Mouse (Mus musculus) liver, postnatal 0 days (tissue): ENCODE data around the gene Pklr. TPM values are rescaled to one million over a fixed set of nuclear protein-coding genes. Genes with fewer than 3 reads are reported as not detected.

Experiments used
- ATAC-seq: fragments of 200-750 bp; cut with Nextera tagmentation; 2 replicates; pipeline ENCODE4 v1.8.0; 2017; ENCODE audit warnings: mild to moderate bottlenecking, moderate library complexity
- DNase-seq: peaks from one replicate; pipeline ENCODE4 v3.0.0-alpha.2; 2016
- H3K27ac ChIP-seq: fragments of 300-500 bp; sonication (generic); 2 replicates; pipeline ENCODE4 v1.5.1; 2014; ENCODE audit warnings: antibody characterized with exemption, moderate library complexity, mild to moderate bottlenecking, low read depth
- H3K27me3 ChIP-seq: fragments of 300-500 bp; sonication (generic); 2 replicates; pipeline ENCODE4 v1.6.1; 2014; ENCODE audit warnings: low read length, control low read depth, mixed read lengths; ENCODE audit not compliant: insufficient read depth
- H3K36me3 ChIP-seq: fragments of 300-500 bp; sonication (generic); replicated peaks from 2 replicates; pipeline ENCODE4 v1.6.1; 2014; ENCODE audit warnings: mild to moderate bottlenecking, control low read depth, low read length, moderate library complexity, mixed read lengths; ENCODE audit not compliant: insufficient read depth
- H3K4me1 ChIP-seq: fragments of 300-500 bp; sonication (generic); 2 replicates; pipeline ENCODE4 v1.6.1; 2014; ENCODE audit warnings: antibody characterized with exemption, mild to moderate bottlenecking, control low read depth; ENCODE audit not compliant: insufficient read depth
- H3K4me2 ChIP-seq: fragments of 300-500 bp; sonication (generic); 2 replicates; pipeline ENCODE4 v1.6.1; 2014; ENCODE audit warnings: low read depth, mild to moderate bottlenecking, low read length, moderate library complexity, mixed read lengths
- H3K4me3 ChIP-seq: fragments of 300-500 bp; sonication (generic); 2 replicates; pipeline ENCODE4 v1.5.1; 2014; ENCODE audit warnings: low read depth, low read length
- H3K9ac ChIP-seq: fragments of 300-500 bp; sonication (generic); replicated peaks from 2 replicates; pipeline ENCODE4 v1.6.1; 2014; ENCODE audit warnings: mild to moderate bottlenecking, moderate library complexity
- H3K9me3 ChIP-seq: fragments of 300-500 bp; sonication (generic); 2 replicates; pipeline ENCODE4 v1.6.1; 2016; ENCODE audit warnings: mild to moderate bottlenecking, control low read depth, low read length, mixed read lengths
- CTCF ChIP-seq: sonication (generic); IDR thresholded peaks from 2 replicates; pipeline ENCODE4 v1.5.1; 2016; ENCODE audit warnings: antibody characterized with exemption, low read depth
- EP300 ChIP-seq: IDR thresholded peaks from 2 replicates; pipeline ENCODE4 v1.6.1; 2016; ENCODE audit warnings: antibody characterized with exemption, low read depth, mild to moderate bottlenecking
- WGBS: fragments of 180-500 bp; shearing (Covaris S2); extraction: QIAGEN DNeasy Blood & Tissue Kit; methylation state at CpG from one replicate; pipeline ENCODE4 v1.1.7; 2014; ENCODE audit not compliant: insufficient replicate concordance; 5-methylcytosine and 5-hydroxymethylcytosine counted together
- polyA plus RNA-seq: library from polyadenylated mRNA; unstranded; fragments of >200 nt; fragmentation: Nextera tagmentation; extraction: Ambion mirVana; gene quantifications from 2 replicates; pipeline ENCODE4 v1.2.1, GENCODE M21; 2015

The Pklr gene
- polyA plus RNA-seq, 1 experiment from 2014 or later: 27.8 TPM

DNA sequence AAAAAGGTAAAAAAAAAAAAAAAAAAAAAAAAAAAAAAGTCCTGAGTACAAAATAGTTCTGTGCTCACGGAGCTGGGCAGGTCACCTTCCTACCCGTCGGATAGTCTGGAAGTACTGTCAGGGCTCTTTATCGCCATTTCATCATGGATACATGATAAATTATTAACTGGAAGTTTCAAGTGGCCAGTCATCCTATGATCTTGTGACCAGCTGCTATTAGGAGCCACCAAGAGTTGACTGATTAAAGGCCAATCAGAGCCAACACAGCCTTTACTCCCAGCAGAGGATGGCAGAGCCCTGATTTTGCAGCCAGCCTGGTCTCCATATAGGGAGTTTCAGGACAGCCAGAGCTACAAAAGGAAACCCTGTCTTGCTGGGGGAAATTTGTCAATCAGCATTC, 22.9 kb upstream of the Pklr start:
- H3K27ac ChIP-seq: peak overlapping the region; percentile 59
- 74% methylated on average over 4 of the region's 4 CpGs for WGBS

DNA sequence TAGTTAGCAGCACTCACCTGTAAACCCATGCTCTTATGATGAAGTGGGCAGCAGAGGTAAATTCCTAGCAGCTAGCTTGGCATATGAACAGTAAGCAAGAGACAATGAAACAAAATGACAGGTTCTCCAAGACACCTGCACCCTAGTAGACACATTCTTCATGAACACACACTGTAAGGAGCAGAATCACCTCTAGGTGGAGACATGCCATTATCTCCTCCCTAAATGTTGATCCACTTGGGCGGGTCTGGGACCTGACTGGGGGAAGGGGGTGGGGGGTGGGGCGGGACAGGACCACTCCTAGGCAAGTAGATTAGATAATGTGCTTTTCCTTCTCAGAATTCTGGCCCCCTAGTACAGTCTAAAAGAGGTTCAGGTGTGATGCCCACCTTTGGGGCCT, 20.4 kb upstream of the Pklr start:
- Histone ChIP-seq H3K4me3 (no peak overlapping the region), H3K9ac (no peak overlapping the region), H3K9me3 (no peaks in the 10 kb centered on the region), H3K4me1 (0 out of 2 replicates have a peak, but pooled peaks cover 5% of the 10 kb centered on the region), H3K27ac (no peak overlapping the region), H3K27me3 (no peaks in the 10 kb centered on the region), H3K4me2 (no peak overlapping the region), H3K36me3 (no peaks in the 10 kb centered on the region)
- TF ChIP-seq EP300 (no peak), CTCF (peak; percentile 73)
- no peak for DNase-seq
- peak; percentile 54; the same call in 1 of the 2 replicates for ATAC-seq
- 18% methylated on average over 2 of the region's 2 CpGs for WGBS

More for the DNA sequence above, 22.9 kb upstream of the Pklr start:
- DNase-seq (no peak), ATAC-seq (peak; percentile 87)
- Histone ChIP-seq H3K4me2 (no peak overlapping the region), H3K9me3 (no peaks in the 10 kb centered on the region), H3K36me3 (no peaks in the 10 kb centered on the region), H3K4me1 (peaks cover 5% of the 10 kb centered on the region; the same call in 1 of the 2 replicates), H3K9ac (no peak overlapping the region), H3K27me3 (no peaks in the 10 kb centered on the region), H3K4me3 (no peak overlapping the region)
- TF ChIP-seq EP300 (no peak), CTCF (no peak)

- H3K27ac ChIP-seq: no peak overlapping the region
- H3K9me3 ChIP-seq: no peaks in the 10 kb centered on the region
- DNase-seq (no peak), ATAC-seq (peak; percentile 48; the same call in 1 of the 2 replicates)
- TF ChIP-seq CTCF: no peak
- TF ChIP-seq EP300: no peak
- H3K4me1 ChIP-seq: peaks cover 11% of the 10 kb centered on the region
- no peaks in the 10 kb centered on the region for H3K27me3 ChIP-seq
- H3K9ac ChIP-seq: no peak overlapping the region
- 56% methylated on average over 2 of the region's 2 CpGs for WGBS
- H3K4me3 ChIP-seq: no peak overlapping the region
- H3K36me3 ChIP-seq: no peaks in the 10 kb centered on the region
- no peak overlapping the region for H3K4me2 ChIP-seq
Measured at GRCm38 (mm10) chr3:89123313-89123712, 12.6 kb upstream of the Pklr start.

DNA sequence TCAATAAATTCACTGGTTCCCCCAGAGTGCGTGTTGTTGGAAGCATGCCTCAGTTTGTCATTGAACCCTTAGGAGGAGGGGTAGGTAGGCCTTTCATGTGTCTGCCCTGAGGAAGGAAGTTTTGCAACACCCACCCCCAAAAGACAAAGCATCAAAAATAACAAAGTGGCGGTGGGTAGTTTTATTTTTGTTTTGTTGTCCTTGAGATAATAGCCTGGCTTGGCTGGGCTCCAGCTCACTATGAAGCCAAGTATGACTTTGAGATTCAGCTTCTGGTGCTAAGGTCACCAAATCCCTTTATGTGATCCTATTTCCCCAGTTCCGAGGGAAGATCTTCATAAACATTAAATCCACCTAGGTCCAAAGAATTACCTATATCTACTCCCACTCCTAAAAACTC, 11.7 kb upstream of the Pklr start:
- Histone ChIP-seq H3K4me2 (no peak overlapping the region), H3K4me3 (no peak overlapping the region), H3K27me3 (no peaks in the 10 kb centered on the region), H3K27ac (no peak overlapping the region), H3K36me3 (no peaks in the 10 kb centered on the region), H3K4me1 (peaks cover 14% of the 10 kb centered on the region), H3K9ac (no peak overlapping the region), H3K9me3 (no peaks in the 10 kb centered on the region)
- ATAC-seq (no peak), DNase-seq (no peak)
- WGBS: 45% methylated on average over 3 of the region's 3 CpGs
- TF ChIP-seq EP300: no peak
- TF ChIP-seq CTCF: no peak

GRCm38 (mm10) chr3:89125981-89126380, 10.0 kb upstream of the Pklr start:
- no peak for ATAC-seq
- Histone ChIP-seq H3K4me1 (peaks cover 14% of the 10 kb centered on the region), H3K9ac (no peak overlapping the region), H3K36me3 (no peaks in the 10 kb centered on the region), H3K4me2 (no peak overlapping the region), H3K27me3 (no peaks in the 10 kb centered on the region), H3K4me3 (no peak overlapping the region), H3K9me3 (no peaks in the 10 kb centered on the region), H3K27ac (no peak overlapping the region)
- DNase-seq: no peak
- TF ChIP-seq EP300 (no peak), CTCF (no peak)
- WGBS: 94% methylated on average over 3 of the region's 3 CpGs

GRCm38 (mm10) chr3:89129908-89130307, 6.0 kb upstream of the Pklr start:
- no peak overlapping the region for H3K27ac ChIP-seq
- DNase-seq (no peak), ATAC-seq (no peak)
- H3K36me3 ChIP-seq: no peaks in the 10 kb centered on the region
- no peak overlapping the region for H3K9ac ChIP-seq
- no peaks in the 10 kb centered on the region for H3K9me3 ChIP-seq
- no peak for TF ChIP-seq EP300
- no peak for TF ChIP-seq CTCF
- no peak overlapping the region for H3K4me2 ChIP-seq
- WGBS: 89% methylated on average over 3 of the region's 3 CpGs
- no peaks in the 10 kb centered on the region for H3K27me3 ChIP-seq
- H3K4me1 ChIP-seq: peaks cover 30% of the 10 kb centered on the region
- no peak overlapping the region for H3K4me3 ChIP-seq

DNA sequence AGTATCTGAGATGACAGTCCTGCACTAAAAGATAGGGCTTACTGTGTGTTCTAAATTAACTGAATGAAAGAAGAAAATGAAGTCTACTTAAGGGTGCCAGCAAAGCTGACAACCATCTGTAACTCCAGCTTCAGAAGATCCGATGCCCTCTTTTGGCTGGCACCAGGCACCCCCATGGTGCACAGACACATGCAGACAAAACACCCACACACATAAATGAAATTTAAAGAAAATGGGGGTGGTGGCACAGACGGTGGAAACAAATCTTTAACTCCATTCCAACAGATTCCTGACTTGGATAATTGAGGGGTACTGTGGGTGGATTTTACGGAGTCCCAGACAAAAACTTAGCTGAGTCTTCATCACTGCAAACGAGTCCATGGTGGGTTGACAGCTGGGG, 4.1 kb upstream of the Pklr start:
- Histone ChIP-seq H3K4me2 (peak overlapping the region; percentile 70), H3K4me1 (peaks cover 37% of the 10 kb centered on the region), H3K9ac (no peak overlapping the region), H3K9me3 (no peaks in the 10 kb centered on the region), H3K4me3 (peak overlapping the region; percentile 36), H3K36me3 (no peaks in the 10 kb centered on the region), H3K27me3 (no peaks in the 10 kb centered on the region), H3K27ac (peak overlapping the region; percentile 76; the same call in 1 of the 2 replicates)
- no peak for TF ChIP-seq CTCF
- TF ChIP-seq EP300: no peak
- DNase-seq: no peak
- WGBS: 34% methylated on average over 4 of the region's 4 CpGs
- no peak for ATAC-seq
